Mouse (Mus musculus) gastrocnemius, postnatal 4 days (tissue): ENCODE measurements around the gene Fbxo6. TPM values are rescaled to one million over a fixed set of nuclear protein-coding genes. Genes with fewer than 3 reads are reported as not detected.
"Not testable (repeated sequence)": the region's sequence is repeated elsewhere in the genome, so short reads cannot be mapped to it uniquely, and the experiment has no call there.

Experiments
- DNase-seq, 2 experiments: peaks; one replicate each; pipeline ENCODE4 v3.0.0; 2021 to 2022; ENCODE audit warnings: low spot score in 2 of 2, mixed read lengths in 2 of 2
- long read RNA-seq, 2 experiments: library from polyadenylated mRNA; stranded (forward); transcript quantifications; one replicate each; pipeline ENCODE4 v2.0.0; 2021
- total RNA-seq, 2 experiments: library from RNA; stranded (reverse); gene quantifications; 2 replicates each; pipeline ENCODE4 v1.2.3; 2021

Fbxo6 gene
- 10 to 100 TPM; 19.2 to 21.4 TPM for total RNA-seq
- long read RNA-seq, experiment 1, transcript Fbxo6-206 (6 exons, 811 nt), result major isoform, 14 of 35 reads
- long read RNA-seq, experiment 1, transcript Fbxo6-202 (6 exons, 1,163 nt), result minor isoform, 5 of 35 reads
- long read RNA-seq, experiment 1, transcript Fbxo6-201 (6 exons, 1,346 nt), result minor isoform, 8 of 35 reads
- long read RNA-seq, experiment 1, partial matches to known transcripts, result 0 of 35 reads
- long read RNA-seq, experiment 1, other reads (novel, unspliced or antisense), result 3 of 35 reads
- long read RNA-seq, experiment 2, transcript Fbxo6-202 (6 exons, 1,163 nt), result minor isoform, 6 of 39 reads
- long read RNA-seq, experiment 2, transcript Fbxo6-206 (6 exons, 811 nt), result major isoform, 15 of 39 reads
- long read RNA-seq, experiment 2, transcript Fbxo6-201 (6 exons, 1,346 nt), result minor isoform, 10 of 39 reads
- long read RNA-seq, experiment 2, partial matches to known transcripts, result 0 of 39 reads
- long read RNA-seq, experiment 2, other reads (novel, unspliced or antisense), result 4 of 39 reads

DNA sequence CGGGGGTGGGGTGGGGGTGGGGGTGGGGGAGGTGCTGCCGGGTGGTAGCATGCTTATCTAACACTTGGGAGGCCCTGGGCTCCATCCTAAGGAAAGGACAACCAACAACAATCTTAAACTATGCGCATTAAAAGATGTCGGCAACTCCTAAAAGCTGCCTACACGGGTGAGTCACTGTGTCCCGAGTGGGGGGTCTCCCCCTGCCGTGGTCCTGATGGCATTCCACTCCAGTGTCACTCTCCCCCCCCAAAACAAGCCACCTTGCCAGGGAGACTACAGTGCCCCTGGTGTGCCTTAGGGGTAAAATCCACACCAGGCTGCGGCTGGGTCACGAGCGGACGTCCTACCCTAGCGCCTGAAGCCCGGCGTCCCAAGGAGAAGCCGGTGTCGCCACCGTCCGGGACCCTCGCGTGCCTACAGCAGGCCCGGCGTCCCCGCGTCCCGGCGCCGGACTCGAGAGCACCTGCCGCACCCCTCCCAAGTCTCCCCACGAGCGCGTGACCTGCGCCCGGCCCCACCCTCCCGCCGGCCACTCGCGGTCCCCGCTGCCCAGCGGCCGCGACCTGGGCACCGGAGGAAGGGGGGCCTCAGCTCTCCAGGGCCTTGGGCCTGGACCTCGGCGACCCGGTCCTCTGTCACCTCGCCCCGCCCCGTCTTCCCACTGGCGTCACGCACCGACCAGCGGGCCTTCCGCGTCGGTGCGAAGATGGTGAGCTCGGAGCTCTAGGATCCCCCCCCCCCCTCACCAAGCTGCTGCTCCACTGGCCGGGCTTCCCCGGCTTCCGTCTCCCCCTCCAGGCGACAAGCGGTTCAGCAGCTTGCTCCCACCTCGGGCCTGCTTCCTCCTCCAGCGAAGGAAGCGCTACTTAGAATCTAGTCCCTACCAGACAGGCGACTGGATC is at the start of gene Fbxo6:
Gene Fbxo6, minus strand, starts transcription at position 874 of the 902 bp plus-strand sequence.
- DNase-seq, result peak; percentile 68 to 86

DNA sequence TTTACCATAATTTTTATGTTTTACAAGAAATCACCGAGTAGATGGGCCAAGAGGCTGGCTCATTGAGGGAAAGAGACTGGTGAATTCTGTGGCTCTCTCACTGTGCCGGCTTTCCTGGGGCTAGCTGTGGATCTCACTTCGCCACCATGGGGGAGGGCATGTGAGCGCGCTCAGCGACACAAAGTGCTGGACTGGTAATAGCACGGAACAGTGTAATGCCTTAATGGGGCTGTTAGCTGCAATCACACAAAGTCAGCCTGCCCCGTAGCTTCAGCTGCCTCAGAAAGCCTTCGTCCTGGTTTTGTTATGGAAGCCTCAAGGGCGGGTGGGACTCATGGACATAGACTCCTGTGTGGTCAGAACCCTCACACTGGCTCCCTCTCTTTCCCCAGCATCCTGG is 46.8 kb upstream of the Fbxo6 start:
- DNase-seq, result no peak

- no peak for DNase-seq
Measured at GRCm38 (mm10) chr4:148194400-148194799, 42.5 kb upstream of the Fbxo6 start.

DNA sequence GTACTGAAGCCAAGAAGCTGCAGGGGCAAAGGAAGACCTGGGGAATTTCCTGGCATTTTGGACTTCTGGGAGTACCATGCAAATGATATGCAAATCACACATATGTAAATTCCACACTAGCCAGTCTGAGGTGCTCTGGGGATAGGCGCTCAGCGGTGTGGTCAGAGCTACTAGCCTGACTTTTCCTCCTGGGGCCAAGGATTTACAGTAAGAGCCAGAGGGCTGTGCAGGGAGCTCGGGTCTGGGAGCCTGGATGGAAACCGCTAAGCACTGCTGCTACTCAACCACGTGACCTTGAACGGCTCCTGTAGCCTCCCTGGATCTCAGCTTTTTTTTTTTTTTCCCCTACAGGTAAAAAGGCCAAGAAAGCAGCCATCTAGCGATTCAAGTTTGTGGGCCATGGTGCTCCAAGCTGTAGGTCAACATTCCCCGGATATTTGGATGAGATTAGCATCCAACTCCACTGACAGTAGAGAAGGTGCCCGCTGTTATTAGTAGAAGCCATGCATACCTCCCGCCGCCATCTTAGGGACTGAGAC is 40.8 kb upstream of the Fbxo6 start:
- no peak for DNase-seq

DNA sequence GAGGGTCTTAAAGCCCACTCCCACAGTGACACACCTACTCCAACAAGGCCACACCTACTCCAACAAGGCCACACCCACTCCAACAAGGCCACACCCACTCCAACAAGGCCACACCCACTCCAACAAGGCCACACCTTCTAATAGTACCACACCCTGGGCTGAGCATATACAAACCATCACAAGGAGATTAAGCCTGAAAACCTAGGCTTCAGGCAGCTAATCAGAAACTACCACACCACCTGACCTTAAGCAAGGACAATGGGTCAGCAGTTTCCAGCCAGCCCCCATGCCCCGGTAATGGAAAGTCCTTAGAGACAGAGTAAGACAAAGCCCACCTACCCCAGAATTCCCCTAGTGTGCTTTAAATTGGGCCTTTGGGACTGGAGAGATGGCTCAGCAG is 36.8 kb upstream of the Fbxo6 start:
- not testable (repeated sequence) for DNase-seq

- no peak for DNase-seq
Measured at GRCm38 (mm10) chr4:148185819-148186218, 33.9 kb upstream of the Fbxo6 start.

- DNase-seq, result no peak
Measured at GRCm38 (mm10) chr4:148184564-148184963, 32.6 kb upstream of the Fbxo6 start.

DNA sequence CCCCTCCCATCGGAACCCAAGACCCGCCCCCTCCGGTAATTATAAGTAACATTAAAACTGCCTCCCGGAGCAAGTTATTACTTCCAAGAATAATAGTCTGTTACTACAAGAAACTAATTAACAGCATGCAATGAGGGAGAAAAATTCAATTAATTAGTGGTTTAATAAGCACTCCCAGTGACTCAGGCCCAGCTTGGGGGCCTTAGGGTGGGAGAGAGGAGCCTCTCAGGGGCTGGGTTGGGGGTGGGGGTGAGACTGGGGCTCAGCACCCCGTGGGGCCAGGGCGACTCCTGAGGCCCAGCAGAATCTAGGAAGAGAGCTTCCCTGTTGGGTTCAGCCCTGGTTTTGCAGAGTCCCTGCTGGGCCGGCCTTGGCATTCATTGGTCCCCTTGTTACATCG is 30.4 kb upstream of the Fbxo6 start:
- no peak for DNase-seq

DNA sequence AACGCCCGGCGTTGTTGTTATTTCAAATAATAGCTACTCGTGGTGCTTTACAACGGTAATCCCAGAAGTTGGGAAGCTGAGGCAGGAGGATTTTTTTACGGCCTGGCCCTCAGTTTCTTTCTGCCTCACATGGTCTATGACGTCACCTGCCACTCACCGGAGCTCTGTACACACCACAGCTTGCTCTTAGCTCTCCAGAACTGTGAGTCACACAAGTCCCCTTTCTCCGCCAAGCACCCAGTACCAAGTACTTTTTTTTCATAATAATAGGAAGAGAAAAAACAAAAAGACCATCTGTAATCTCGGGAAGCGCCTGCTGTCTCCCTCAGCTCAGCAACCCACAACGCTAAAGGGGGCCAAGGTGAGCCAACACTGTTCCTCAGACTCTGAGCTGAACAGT is 29.5 kb upstream of the Fbxo6 start:
- DNase-seq, result no peak

- no peak for DNase-seq
Measured at GRCm38 (mm10) chr4:148177716-148178115, 25.8 kb upstream of the Fbxo6 start.

DNA sequence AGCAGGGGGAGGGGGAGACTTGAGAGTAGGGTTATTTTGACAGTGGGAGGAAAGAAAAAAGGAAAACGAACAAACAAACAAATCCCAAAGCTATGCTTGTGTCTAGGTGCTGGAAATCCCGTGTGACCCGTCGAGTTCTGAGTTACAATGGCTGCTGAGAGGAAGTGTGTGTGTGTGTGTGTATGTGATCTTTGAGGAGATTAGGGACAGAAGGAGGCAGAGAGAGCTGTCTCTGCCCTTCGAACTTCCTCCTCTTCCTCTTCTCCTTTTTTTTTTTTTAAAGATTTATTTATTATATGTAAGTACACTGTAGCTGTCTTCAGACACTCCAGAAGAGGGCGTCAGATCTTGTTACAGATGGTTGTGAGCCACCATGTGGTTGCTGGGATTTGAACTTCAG is 24.7 kb upstream of the Fbxo6 start:
- DNase-seq, result not testable (repeated sequence)

GRCm38 (mm10) chr4:148174495-148174862 is 22.5 kb upstream of the Fbxo6 start:
- DNase-seq, result no peak

DNA sequence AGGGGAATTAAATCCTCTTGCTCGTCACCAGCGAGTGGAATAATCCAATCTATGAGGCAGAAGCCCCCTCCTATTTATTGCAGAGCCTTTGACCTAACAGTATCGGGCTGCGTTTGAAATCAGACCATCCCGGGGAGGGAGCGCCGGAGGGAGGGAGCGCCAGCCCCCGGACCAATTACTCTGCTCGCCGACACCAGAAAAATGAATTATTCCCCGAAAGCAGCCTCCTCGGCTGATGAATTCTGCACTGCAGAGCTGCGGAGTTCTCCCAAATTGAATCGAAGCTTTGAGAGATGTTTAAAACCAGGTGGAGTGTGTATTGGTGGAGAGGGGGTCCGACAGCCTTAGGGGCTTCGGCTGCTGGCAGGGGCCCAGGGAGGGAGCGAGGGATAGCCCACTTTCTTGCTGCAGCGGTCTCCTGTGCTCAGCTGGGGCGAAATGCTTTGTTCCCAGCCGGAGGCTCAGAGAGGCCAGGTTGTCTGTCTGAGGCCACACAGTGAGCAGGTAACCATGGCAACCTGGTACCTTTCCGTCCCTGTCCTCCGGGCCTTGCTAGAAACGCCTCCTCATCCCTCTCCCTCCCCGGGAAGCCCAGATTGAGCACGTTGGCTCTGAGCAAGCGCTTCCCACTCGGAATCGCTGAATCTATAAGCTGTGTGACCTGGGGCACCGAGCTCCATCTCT is 22.0 kb upstream of the Fbxo6 start:
- DNase-seq, result no peak

- DNase-seq, result no peak
Measured at GRCm38 (mm10) chr4:148171261-148171660, 19.3 kb upstream of the Fbxo6 start.

GRCm38 (mm10) chr4:148170842-148171241 is 18.9 kb upstream of the Fbxo6 start:
- no peak for DNase-seq

- no peak for DNase-seq
Measured at GRCm38 (mm10) chr4:148169586-148169985, 17.6 kb upstream of the Fbxo6 start.

GRCm38 (mm10) chr4:148168287-148168686 is 16.3 kb upstream of the Fbxo6 start:
- peak in 1 of 2 experiments; percentile 55 for DNase-seq

DNA sequence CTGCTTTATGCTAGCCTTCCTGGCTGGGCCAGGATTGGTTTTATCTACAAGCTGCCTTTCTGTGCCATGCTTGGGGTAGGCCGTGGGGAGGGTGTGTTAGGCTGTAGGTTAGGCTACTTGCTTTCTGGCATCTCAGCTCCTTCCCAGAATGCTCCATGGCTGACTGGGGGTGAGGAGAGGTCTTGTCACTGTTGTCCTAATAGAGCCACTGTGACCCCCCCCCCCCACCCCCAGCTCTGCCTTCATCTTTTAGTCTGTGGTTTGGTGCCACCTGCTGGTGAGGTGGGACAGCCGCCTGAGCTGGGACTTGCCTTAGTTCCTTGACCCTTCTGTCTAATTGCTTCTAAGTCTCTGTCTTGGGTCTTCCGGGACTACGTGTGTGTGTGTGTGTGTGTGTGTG is 15.0 kb upstream of the Fbxo6 start:
- peak in 1 of 2 experiments; percentile 60 for DNase-seq

GRCm38 (mm10) chr4:148166431-148166830 is 14.5 kb upstream of the Fbxo6 start:
- no peak for DNase-seq

GRCm38 (mm10) chr4:148165551-148165950 is 13.6 kb upstream of the Fbxo6 start:
- DNase-seq, result no peak

GRCm38 (mm10) chr4:148164461-148164860 is 12.5 kb upstream of the Fbxo6 start:
- no peak for DNase-seq
